Mouse (Mus musculus) liver, adult (tissue): ENCODE measurements around the gene Cdk2ap2.

Experiments
- GATA4 ChIP-seq: IDR thresholded peaks from 2 replicates; pipeline ENCODE4 v1.6.1; 2014; ENCODE audit warnings: mild to moderate bottlenecking, low read length; ENCODE audit not compliant: insufficient replicate concordance

Cdk2ap2 gene

GRCm38 (mm10) chr19:4102626-4103025 is 5.6 kb downstream of the Cdk2ap2 start:
- no peak for TF ChIP-seq GATA4

GRCm38 (mm10) chr19:4103294-4103693 is 6.3 kb downstream of the Cdk2ap2 start:
- TF ChIP-seq GATA4 = no peak

- no peak for TF ChIP-seq GATA4
Observed at GRCm38 (mm10) chr19:4103792-4104191, 6.8 kb downstream of the Cdk2ap2 start.

- no peak for TF ChIP-seq GATA4
Observed at GRCm38 (mm10) chr19:4104675-4105194, 7.8 kb downstream of the Cdk2ap2 start.

DNA sequence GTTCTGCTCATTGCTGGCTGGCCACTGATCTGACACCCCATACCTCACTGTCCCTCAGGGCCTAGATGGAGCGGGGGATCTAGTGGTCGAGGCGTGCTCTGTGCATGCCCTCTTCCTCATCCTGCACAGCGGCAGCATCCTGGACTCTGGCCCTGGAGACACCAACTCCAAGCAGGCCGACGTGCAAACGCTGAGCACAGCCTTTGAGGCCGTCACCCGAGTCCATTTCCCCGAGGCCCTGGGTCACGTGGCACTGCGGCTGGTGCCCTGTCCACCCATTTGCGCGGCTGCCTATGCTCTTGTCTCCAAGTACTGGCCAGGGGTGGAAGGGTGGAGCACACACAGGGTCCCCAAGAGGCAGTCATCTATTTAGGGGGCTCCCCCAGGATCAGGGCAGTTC is 9.7 kb downstream of the Cdk2ap2 start:
- TF ChIP-seq GATA4 = no peak

DNA sequence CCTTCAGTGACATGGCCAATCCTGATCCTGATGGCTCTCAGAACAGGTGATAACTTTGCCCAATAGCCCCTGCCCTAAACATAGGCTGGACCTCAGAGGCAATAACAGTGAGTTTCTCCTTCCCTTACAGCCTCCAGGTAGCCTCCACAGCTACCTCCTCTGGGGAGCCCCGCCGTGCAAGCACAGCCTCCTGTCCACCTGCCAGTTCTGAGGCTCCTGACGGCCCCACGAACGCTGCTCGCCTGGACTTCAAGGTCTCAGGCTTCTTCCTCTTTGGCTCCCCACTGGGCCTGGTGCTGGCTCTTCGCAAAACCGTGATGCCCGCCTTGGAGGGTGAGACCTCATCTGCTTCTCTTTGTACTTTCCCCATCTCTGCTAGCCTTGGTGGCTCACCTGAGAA is 11.6 kb downstream of the Cdk2ap2 start:
- TF ChIP-seq GATA4 = no peak

DNA sequence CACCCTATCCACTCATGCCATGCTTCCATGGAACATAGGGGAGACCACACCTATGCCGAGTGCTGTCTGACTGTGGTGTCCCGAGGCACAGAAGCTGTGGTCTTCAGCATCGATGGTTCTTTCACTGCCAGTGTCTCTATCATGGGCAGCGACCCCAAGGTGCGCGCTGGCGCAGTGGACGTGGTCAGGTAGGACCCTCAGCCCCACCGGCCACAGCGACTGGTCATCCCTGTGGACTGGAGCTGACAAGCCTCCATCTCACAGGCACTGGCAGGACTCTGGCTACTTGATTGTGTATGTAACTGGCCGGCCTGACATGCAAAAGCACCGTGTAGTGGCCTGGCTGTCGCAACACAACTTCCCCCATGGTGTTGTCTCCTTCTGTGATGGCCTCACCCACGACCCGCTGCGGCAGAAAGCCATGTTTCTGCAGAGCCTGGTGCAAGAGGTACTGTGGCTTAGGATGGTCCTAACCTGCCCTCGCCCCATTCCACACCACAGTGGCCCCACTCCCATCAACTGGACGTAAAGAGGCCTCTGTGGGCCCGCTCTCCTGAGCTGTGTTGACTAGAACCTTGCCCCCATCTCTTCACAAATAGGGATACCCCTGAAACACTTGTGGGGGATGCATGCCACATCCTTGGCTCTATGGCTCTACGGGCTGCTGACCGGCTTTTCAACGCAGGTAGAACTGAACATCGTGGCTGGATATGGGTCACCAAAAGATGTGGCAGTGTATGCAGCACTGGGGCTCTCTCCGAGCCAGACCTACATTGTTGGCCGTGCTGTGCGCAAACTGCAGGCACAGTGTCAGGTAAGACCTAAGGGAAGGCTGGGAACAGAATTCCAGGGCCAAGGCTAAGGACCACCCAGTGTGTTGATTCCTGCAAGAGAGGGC is 15.3 kb downstream of the Cdk2ap2 start:
- no peak for TF ChIP-seq GATA4

DNA sequence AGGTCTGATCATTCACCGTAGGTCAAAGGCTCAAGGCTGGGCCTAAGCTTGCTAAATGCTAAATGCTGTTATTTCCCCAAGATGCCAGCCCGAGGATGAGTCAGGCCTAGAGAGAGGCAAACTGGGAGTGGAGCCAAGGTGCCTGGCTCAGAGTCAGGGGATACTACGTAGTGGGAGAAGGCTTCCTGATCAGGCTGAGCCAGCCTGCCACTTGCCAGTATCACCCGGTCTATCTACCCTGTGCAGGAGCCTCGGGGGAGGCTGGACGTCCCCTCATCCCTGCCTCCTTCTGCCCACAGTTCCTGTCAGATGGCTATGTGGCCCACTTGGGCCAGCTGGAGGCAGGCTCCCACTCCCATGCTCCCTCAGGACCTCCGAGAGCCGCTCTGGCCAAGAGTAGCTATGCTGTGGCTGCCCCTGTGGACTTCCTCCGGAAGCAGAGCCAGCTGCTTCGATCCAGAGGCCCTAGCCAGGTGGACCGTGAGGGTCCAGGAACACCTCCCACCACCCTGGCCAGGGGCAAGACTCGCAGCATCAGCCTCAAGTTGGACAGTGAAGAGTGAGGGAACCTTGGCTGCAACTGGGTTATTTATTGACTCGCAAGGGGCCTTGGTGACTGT is 16.3 kb downstream of the Cdk2ap2 start:
- no peak for TF ChIP-seq GATA4

DNA sequence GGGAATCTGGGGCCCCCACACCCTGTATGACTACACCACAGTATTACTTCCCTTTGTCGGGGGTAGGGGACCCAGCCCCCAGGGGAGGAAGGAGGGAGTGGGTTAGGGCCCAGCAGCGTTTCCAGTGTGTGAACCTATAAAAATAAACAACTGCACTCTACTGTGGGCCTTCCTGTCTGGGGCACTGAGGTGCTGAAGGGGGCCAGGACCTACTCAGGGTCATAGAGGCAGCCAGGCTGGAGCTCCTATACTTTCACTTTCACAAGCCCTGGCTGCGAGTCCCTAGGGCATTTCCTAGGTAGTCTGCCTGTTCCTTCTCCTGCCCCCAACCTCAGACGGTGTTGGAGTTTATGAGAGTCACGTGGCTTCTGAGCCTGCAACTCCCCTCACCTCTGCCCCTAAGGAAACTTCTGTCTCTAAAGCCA is 16.8 kb downstream of the Cdk2ap2 start:
- no peak for TF ChIP-seq GATA4

DNA sequence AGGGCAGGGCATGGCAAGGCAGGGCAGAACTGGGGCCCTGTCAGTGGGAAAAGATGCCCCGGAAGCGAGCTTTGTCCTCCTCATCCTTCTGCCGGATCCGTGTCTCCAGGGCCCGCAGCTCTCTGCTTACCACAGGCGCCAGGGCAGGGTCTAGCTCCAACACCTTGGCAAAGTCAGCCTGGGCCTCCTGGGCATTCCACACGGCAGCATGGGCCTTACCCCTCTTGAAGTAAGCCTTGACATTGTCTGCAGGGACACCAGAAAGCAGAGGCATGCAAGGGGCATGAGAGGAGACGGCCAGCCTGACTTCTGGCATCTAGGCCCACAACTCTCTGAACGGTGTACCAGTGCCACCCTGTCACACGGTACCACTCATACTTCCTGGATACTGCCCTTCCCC is 17.6 kb downstream of the Cdk2ap2 start:
- TF ChIP-seq GATA4 = no peak

- no peak for TF ChIP-seq GATA4
Observed at GRCm38 (mm10) chr19:4115144-4115543, 18.2 kb downstream of the Cdk2ap2 start.

- TF ChIP-seq GATA4 = no peak
Observed at GRCm38 (mm10) chr19:4115816-4116215, 18.8 kb downstream of the Cdk2ap2 start.

DNA sequence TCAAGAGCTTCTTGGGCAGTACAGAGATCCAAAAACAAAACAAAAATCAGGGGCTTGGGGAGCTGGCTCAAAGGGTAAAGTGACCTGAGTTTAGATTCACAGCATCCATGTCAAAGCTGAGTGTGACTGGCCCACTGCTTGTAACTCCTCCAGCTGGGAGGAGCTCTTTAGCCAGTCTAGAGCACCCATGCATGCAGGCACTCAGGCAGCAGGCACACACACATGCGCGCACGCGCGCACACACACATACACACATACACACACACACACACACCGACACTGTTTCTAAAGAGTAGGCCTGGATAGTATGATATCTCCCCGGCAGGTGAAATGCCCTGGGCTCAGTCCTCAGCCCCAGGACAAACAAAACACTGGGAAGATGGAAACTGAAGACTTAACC is 20.0 kb downstream of the Cdk2ap2 start:
- no peak for TF ChIP-seq GATA4

- TF ChIP-seq GATA4 = no peak
Observed at GRCm38 (mm10) chr19:4118350-4118749, 21.4 kb downstream of the Cdk2ap2 start.

DNA sequence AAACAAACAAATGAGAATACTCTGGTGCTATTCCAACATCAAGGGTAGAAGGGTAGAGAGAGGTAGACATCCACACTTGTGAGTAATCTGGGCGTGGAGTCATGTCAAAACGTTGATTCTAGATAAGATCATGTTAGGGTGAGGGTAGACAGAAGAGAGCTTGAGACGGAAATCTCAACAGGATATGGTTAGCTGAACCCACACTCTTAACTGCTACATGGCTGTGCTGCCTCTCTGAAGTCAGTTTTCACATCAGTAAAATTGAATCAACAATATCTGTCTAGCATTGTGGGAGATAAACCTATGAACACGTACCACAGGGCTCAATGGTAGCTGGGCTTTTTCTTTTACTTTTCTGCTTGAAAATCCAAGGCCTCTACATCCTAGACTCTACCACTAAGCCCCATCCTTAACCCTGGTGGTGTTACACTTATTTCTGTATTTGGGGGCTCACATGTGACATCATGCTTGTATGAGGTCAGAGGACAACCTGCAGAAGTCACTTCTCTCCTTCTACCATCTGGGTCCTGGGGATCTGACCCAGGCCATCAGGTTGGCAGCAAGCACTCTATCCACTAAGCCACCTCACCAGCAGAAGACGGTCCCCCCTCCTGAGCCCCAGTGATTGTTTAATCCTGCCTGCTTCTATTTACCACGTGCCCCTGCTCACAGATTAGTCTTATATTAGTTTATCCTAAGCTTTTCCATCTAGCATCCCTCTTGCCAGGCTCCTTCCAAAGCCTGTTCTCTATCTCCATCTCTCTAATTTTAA is 22.9 kb downstream of the Cdk2ap2 start:
- TF ChIP-seq GATA4 = no peak
